Mouse (Mus musculus): Measurements from ENCODE around the gene A930004D18Rik. TPM values are rescaled to one million over a fixed set of nuclear protein-coding genes. Genes with fewer than 3 reads are reported as not detected.

The A930004D18Rik gene
- polyA plus RNA-seq, 1 experiment from 2014 or later: 11.5 TPM

Small RNA genes lying within 50 kb of the gene (microRNA-seq; reads per million reads assigned to microRNA genes)
- gene Mir7655: 22.9 reads per million, percentile 31 among the genes with 10 or more reads in this experiment

Other genes starting within 250 kb of the A930004D18Rik start
- not detected in 2 replicates for gene H2al2a, start 40.8 kb downstream of the A930004D18Rik start, polyA plus RNA-seq (2016; fragmentation: Nextera tagmentation; extraction: Ambion mirVana)
- gene Skida1, start 11.3 kb upstream of the A930004D18Rik start, polyA plus RNA-seq (2016; fragmentation: Nextera tagmentation; extraction: Ambion mirVana): 7.0 and 11.5 TPM in 2 replicates
- gene Mllt10, start 17.5 kb upstream of the A930004D18Rik start, polyA plus RNA-seq (2016; fragmentation: Nextera tagmentation; extraction: Ambion mirVana): 56.9 and 65.3 TPM in 2 replicates